Mouse (Mus musculus): ENCODE measurements around the gene Slc8b1. TPM values are rescaled to one million over a fixed set of nuclear protein-coding genes. Genes with fewer than 3 reads are reported as not detected.
A peak's percentile ranks its signal among the peaks of the same experiment; 100 is the strongest.
"Not testable (repeated sequence)": the region's sequence is repeated elsewhere in the genome, so short reads cannot be mapped to it uniquely, and the experiment has no call there.

The Slc8b1 gene
- total RNA-seq, 2 experiments from 2014 or later, result 7.6 to 8.7 TPM

GRCm38 (mm10) chr5:120495703-120496226 lies 15.2 kb upstream of the Slc8b1 start:
- DNase-seq, result no peak

GRCm38 (mm10) chr5:120497071-120497470 lies 13.9 kb upstream of the Slc8b1 start:
- no peak for DNase-seq

GRCm38 (mm10) chr5:120499202-120499601 lies 11.8 kb upstream of the Slc8b1 start:
- DNase-seq, result no peak

GRCm38 (mm10) chr5:120500609-120501008 lies 10.4 kb upstream of the Slc8b1 start:
- DNase-seq, result not testable (repeated sequence)

- peak; percentile 50 to 68 for DNase-seq
These were observed 8.8 kb upstream of the Slc8b1 start for GRCm38 (mm10) chr5:120502147-120502621.

GRCm38 (mm10) chr5:120502675-120503143 lies 8.3 kb upstream of the Slc8b1 start:
- no peak for DNase-seq

GRCm38 (mm10) chr5:120503144-120503795 lies 7.7 kb upstream of the Slc8b1 start, which contains the start of gene Plbd2:
Plbd2 (minus strand) TSS chr5:120503625.
- DNase-seq, result peak; percentile 70 to 71

GRCm38 (mm10) chr5:120505368-120505767 lies 5.6 kb upstream of the Slc8b1 start:
- DNase-seq, result peak; percentile 64 to 68

- no peak for DNase-seq
These were observed 5.2 kb upstream of the Slc8b1 start for GRCm38 (mm10) chr5:120505781-120506180.

GRCm38 (mm10) chr5:120506490-120506889 lies 4.5 kb upstream of the Slc8b1 start:
- no peak for DNase-seq

- no peak for DNase-seq
These were observed 3.7 kb upstream of the Slc8b1 start for GRCm38 (mm10) chr5:120507311-120507710.

- no peak for DNase-seq
These were observed 764 bp downstream of the Slc8b1 start for GRCm38 (mm10) chr5:120511643-120512220.

- DNase-seq, result no peak
These were observed 2.1 kb downstream of the Slc8b1 start for GRCm38 (mm10) chr5:120512911-120513555.

GRCm38 (mm10) chr5:120514031-120514677 lies 3.2 kb downstream of the Slc8b1 start:
- DNase-seq, result no peak

GRCm38 (mm10) chr5:120514754-120515153 lies 3.8 kb downstream of the Slc8b1 start:
- DNase-seq, result no peak

- no peak for DNase-seq
These were observed 4.5 kb downstream of the Slc8b1 start for GRCm38 (mm10) chr5:120515451-120515850.

- DNase-seq, result no peak
These were observed 5.4 kb downstream of the Slc8b1 start for GRCm38 (mm10) chr5:120516221-120516984.

- DNase-seq, result no peak
These were observed 6.6 kb downstream of the Slc8b1 start for GRCm38 (mm10) chr5:120517552-120517951.

GRCm38 (mm10) chr5:120522649-120523048 lies 11.7 kb downstream of the Slc8b1 start:
- no peak for DNase-seq

GRCm38 (mm10) chr5:120524736-120525135 lies 13.8 kb downstream of the Slc8b1 start:
- no peak for DNase-seq

- DNase-seq, result no peak
These were observed 14.8 kb downstream of the Slc8b1 start for GRCm38 (mm10) chr5:120525737-120526136.

GRCm38 (mm10) chr5:120526311-120526710 lies 15.3 kb downstream of the Slc8b1 start:
- DNase-seq, result no peak

Data from layer of hippocampus, postnatal 36 days (tissue).